Mouse (Mus musculus) embryonic facial prominence, embryonic 11.5 days (tissue): ENCODE data around the gene Arhgap19. TPM values are rescaled to one million over a fixed set of nuclear protein-coding genes. Genes with fewer than 3 reads are reported as not detected.

Experiments used
- ATAC-seq: fragments of 200-750 bp; cut with Nextera tagmentation; replicated peaks from 2 replicates; pipeline ENCODE4 v1.8.0; 2017; ENCODE audit warnings: low read depth; ENCODE audit not compliant: insufficient number of reproducible peaks, low FRiP score, low TSS enrichment
- DNase-seq: peaks from one replicate; pipeline ENCODE4 v3.0.0-alpha.2; 2015; ENCODE audit warnings: low spot score
- H3K27ac ChIP-seq: fragments of 300-500 bp; sonication (generic); replicated peaks from 2 replicates; pipeline ENCODE4 v1.5.1; 2014; ENCODE audit warnings: mild to moderate bottlenecking, low read depth, low read length, control low read depth
- H3K27me3 ChIP-seq: fragments of 300-500 bp; sonication (generic); 2 replicates; pipeline ENCODE4 v1.6.1; 2014; ENCODE audit warnings: mild to moderate bottlenecking, low read length, moderate library complexity, mixed read lengths; ENCODE audit not compliant: control insufficient read depth, insufficient read depth
- H3K36me3 ChIP-seq: fragments of 300-500 bp; sonication (generic); replicated peaks from 2 replicates; pipeline ENCODE4 v1.6.1; 2014; ENCODE audit warnings: low read depth, mild to moderate bottlenecking, low read length, moderate library complexity, mixed read lengths; ENCODE audit not compliant: control insufficient read depth, insufficient read depth
- H3K4me1 ChIP-seq: fragments of 300-500 bp; sonication (generic); 2 replicates; pipeline ENCODE4 v1.6.1; 2014; ENCODE audit warnings: low read length, mixed read lengths; ENCODE audit not compliant: control insufficient read depth, insufficient read depth
- H3K4me2 ChIP-seq: fragments of 300-500 bp; sonication (generic); 2 replicates; pipeline ENCODE4 v1.6.1; 2014; ENCODE audit warnings: low read depth, mild to moderate bottlenecking, control low read depth, low read length, moderate library complexity
- H3K4me3 ChIP-seq: fragments of 300-500 bp; sonication (generic); 2 replicates; pipeline ENCODE4 v1.5.1; 2014; ENCODE audit warnings: low read depth, low read length, control low read depth
- H3K9ac ChIP-seq: fragments of 300-500 bp; sonication (generic); replicated peaks from 2 replicates; pipeline ENCODE4 v1.6.1; 2014; ENCODE audit warnings: mild to moderate bottlenecking, control low read depth, low read length
- H3K9me3 ChIP-seq: fragments of 300-500 bp; sonication (generic); replicated peaks from 2 replicates; pipeline ENCODE4 v1.6.1; 2016; ENCODE audit warnings: mild to moderate bottlenecking, low read length, inconsistent platforms, mixed read lengths; ENCODE audit not compliant: control insufficient read depth
- whole genome bisulfite sequencing: fragments of 180-500 bp; shearing (Covaris S2); extraction: QIAGEN DNeasy Blood & Tissue Kit; methylation state at CpG from one replicate; pipeline ENCODE4 v1.1.7; 2014; 5-methylcytosine and 5-hydroxymethylcytosine counted together
- polyA plus RNA-seq: library from polyadenylated mRNA; unstranded; fragments of >200 nt; fragmentation: Nextera tagmentation; extraction: Ambion mirVana; gene quantifications from 2 replicates; pipeline ENCODE4 v1.2.1, GENCODE M21; 2014

Arhgap19 gene
- polyA plus RNA-seq, 1 experiment from 2014 or later, result 48.1 TPM

DNA sequence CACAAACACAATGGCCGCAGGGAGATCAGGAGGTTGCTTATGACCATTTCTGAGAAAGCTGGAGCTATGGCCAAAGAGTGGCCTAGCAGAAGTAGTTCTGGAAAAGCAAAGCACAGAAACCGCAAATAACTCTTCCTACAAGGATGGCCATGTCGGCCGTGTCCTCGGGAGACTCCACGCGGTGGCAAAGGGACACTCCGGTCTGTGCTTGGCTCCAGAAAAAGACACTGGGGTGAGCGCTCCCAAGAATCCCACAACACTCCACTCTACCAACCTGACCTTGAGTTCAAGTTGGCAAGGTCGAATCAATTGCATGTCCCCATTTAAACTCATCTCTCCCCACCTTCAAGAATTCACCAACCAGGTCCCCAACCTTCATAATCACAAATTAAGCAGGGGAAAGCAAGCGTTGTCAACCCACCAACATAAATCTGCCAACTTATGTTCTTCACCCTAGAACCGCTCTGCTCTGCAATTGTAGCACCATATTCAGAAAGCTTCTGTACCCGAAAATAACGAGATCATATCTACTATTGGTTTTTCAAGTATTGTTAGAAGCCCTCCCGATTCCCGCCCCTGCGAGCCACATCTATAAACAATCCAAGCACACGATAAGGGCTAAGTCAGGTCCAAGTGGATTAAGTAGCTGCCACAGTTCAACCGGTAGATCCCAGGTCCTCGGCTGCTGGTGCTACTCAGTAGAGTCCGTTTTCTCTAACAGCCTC lies 44.7 kb upstream of the Arhgap19 start:
- peak overlapping the region; percentile 64 for H3K9ac ChIP-seq
- H3K27ac ChIP-seq, result no peak overlapping the region
- ATAC-seq (no peak), DNase-seq (peak; percentile 47)
- H3K27me3 ChIP-seq, result no peaks in the 10 kb centered on the region
- H3K36me3 ChIP-seq, result no peaks in the 10 kb centered on the region
- H3K4me1 ChIP-seq, result no peaks in the 10 kb centered on the region
- WGBS, result 17% methylated on average over 21 of the region's 21 CpGs
- no peaks in the 10 kb centered on the region for H3K9me3 ChIP-seq
- H3K4me3 ChIP-seq, result peak overlapping the region; percentile 58
- H3K4me2 ChIP-seq, result peak overlapping the region; percentile 84

DNA sequence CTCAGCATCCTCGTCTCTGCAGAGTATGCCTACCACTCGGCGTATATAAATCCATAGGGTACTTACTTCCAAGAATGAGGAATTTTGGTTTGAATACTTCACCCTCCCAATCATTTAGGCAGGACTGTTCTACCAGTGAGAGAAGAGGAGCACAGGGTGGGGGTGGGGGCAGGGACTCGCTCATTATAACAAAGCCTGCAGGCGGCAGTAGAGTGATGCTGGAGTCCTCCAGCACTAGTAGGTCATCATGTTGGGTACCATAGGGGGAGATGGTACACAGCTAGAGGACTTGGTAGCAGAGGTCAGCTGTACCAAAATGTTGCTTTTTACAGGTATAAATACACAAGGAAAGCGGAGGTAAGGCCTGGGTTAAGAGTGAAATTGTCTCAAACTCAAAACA lies 42.5 kb upstream of the Arhgap19 start:
- H3K4me2 ChIP-seq, result no peak overlapping the region
- no peaks in the 10 kb centered on the region for H3K36me3 ChIP-seq
- H3K27me3 ChIP-seq, result no peaks in the 10 kb centered on the region
- WGBS, result 87% methylated on average over 6 of the region's 6 CpGs
- no peak overlapping the region for H3K27ac ChIP-seq
- H3K9ac ChIP-seq, result no peak overlapping the region
- H3K9me3 ChIP-seq, result no peaks in the 10 kb centered on the region
- H3K4me1 ChIP-seq, result no peaks in the 10 kb centered on the region
- no peak overlapping the region for H3K4me3 ChIP-seq
- DNase-seq (no peak), ATAC-seq (no peak)

DNA sequence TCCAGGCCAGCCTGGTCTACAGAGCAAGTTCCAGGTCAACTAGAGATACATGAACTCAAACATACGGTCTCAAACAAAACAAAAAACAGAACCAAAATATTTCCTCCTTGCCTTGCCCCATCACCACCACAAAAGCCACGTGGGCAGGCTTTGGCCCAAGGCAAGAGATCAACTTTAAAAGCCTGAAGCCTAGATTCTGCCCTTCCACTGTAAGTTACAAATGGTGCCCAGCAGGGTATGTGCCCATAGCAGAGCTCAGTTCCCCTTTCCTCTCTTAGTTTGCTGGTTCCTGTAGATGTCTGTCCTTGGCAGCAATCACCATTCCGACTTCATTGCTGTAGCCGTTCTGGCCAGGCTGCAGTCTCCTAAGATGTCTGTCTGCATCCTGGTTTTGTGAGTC lies 40.9 kb upstream of the Arhgap19 start:
- Histone ChIP-seq H3K4me2 (no peak overlapping the region), H3K27me3 (no peaks in the 10 kb centered on the region), H3K27ac (no peak overlapping the region), H3K9ac (no peak overlapping the region), H3K36me3 (no peaks in the 10 kb centered on the region), H3K4me3 (no peak overlapping the region), H3K9me3 (no peaks in the 10 kb centered on the region), H3K4me1 (no peaks in the 10 kb centered on the region)
- no peak for DNase-seq
- no peak for ATAC-seq
- WGBS, result 85% methylated on average over 4 of the region's 4 CpGs

DNA sequence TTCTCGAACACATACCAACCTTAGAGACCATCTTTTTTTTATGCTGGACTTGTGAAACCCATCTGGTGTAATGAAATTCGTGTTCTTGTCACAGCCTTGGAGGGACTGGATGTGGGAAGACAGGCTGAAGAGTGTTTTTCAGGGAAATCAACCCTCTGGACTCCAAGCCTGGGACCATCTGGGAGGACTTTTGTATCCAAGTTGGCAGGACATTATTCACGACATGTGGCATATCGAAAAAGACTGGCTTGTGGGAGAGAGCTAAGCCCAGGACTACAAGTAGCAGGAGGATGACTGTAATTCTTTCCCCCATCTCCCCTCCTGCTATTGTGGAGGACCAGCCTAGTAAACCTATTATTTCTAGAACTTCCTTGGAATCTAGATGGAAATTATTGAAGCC lies 40.3 kb upstream of the Arhgap19 start:
- Histone ChIP-seq H3K4me1 (no peaks in the 10 kb centered on the region), H3K27me3 (no peaks in the 10 kb centered on the region), H3K27ac (no peak overlapping the region), H3K4me3 (no peak overlapping the region), H3K4me2 (no peak overlapping the region), H3K9me3 (no peaks in the 10 kb centered on the region), H3K36me3 (no peaks in the 10 kb centered on the region), H3K9ac (no peak overlapping the region)
- DNase-seq (no peak), ATAC-seq (no peak)
- WGBS, result 85% methylated on average over 4 of the region's 4 CpGs

DNA sequence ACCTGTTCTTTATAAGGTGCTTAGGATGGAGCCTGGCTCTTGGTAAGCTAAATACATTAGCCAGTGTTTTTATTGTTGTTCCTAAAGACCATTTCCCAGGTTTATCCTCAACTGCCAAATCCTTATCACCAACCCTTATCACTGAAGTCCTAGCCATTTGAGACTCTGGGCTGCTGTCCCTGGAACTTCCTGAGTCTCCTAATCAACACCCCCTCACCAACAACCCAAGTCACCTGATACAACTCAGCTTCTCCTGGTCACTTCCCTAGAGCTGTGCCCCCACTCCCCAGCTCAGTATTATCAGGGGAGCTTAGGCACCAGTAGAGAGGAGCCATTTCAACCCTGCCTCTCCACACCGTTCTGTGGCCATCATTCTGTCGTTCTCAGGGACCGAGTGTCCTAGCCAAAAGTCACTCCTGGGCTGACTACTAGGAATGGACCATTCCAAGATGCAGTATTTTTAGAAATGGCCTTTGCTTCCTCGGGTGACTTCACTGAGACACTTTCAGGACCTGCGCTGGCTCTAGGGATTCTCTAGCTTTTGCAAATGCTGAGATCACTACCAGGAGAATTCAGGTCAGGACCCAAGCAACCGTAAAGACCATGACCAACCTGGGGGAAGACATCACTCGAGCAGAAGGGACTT lies 39.4 kb upstream of the Arhgap19 start:
- Histone ChIP-seq H3K4me3 (no peak overlapping the region), H3K36me3 (no peaks in the 10 kb centered on the region), H3K9me3 (no peaks in the 10 kb centered on the region), H3K27me3 (no peaks in the 10 kb centered on the region), H3K4me2 (no peak overlapping the region), H3K9ac (no peak overlapping the region), H3K4me1 (no peaks in the 10 kb centered on the region), H3K27ac (no peak overlapping the region)
- DNase-seq (no peak), ATAC-seq (no peak)
- WGBS, result 82% methylated on average over 7 of the region's 7 CpGs

DNA sequence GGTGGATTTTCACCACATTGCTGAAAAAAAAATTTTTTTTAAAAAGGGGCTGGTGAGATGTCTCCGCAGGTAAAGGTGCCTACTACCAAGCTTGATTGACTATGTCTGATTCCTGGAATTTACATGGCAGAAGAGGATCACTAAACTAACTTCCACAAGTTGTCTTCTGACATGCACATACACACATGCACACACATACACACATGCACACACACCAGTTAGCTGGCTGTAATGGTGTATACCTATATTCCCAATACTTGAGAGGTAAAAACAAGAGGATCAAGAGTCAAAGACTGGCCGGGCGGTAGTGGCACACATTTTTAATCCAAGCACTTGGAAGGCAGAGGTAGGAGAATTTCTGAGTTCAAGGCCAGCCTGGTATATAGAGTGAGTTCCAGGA lies 37.8 kb upstream of the Arhgap19 start:
- ATAC-seq, result no peak
- Histone ChIP-seq H3K36me3 (no peaks in the 10 kb centered on the region), H3K9ac (no peak overlapping the region), H3K9me3 (no peaks in the 10 kb centered on the region), H3K27ac (no peak overlapping the region), H3K4me3 (no peak overlapping the region), H3K4me2 (no peak overlapping the region), H3K4me1 (no peaks in the 10 kb centered on the region), H3K27me3 (no peaks in the 10 kb centered on the region)
- WGBS, result 96% methylated on average over 3 of the region's 3 CpGs
- no peak for DNase-seq

DNA sequence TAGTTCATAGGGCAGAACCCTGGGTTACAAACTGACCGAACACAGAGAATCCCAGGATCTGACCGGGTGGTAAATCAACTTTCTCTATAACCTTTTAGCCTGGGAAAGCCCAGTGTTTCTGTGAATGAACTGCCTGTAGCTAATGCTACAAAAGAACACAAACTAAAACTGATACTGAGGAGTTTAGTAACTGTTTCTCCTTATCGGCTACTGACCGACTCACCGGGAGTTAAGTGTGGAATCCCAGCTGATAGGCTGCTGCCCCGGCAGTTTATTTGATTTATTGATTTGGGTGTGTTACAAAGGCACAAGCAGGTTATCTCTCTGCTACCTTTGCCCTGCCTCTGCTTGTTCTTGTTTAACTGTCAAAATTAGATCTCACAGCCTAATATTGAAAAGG lies 37.0 kb upstream of the Arhgap19 start:
- Histone ChIP-seq H3K9me3 (no peaks in the 10 kb centered on the region), H3K36me3 (no peaks in the 10 kb centered on the region), H3K4me2 (no peak overlapping the region), H3K27me3 (no peaks in the 10 kb centered on the region), H3K9ac (no peak overlapping the region), H3K27ac (no peak overlapping the region), H3K4me3 (no peak overlapping the region), H3K4me1 (no peaks in the 10 kb centered on the region)
- ATAC-seq, result no peak
- WGBS, result 77% methylated on average over 6 of the region's 6 CpGs
- DNase-seq, result no peak

DNA sequence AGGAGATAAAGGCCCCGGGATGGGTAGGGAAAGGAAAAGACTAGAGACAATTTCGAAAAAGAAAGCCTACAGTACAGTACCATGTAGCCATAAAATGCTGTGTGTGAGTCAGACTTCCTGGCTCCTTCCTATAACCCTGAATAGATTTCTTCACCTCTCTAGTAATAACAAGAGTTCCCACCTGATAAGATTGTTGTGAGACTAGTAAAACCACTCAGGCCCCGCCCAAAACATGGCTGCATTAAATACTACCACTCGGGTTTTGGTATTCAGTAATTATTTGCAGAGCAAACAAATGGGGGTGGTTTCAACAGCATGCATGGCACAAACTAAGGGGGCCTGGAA lies 36.0 kb upstream of the Arhgap19 start:
- Histone ChIP-seq H3K4me3 (no peak overlapping the region), H3K4me2 (no peak overlapping the region), H3K9me3 (no peaks in the 10 kb centered on the region), H3K36me3 (no peaks in the 10 kb centered on the region), H3K27me3 (0 out of 2 replicates have a peak, but pooled peaks cover under 1% of the 10 kb centered on the region), H3K4me1 (no peaks in the 10 kb centered on the region), H3K27ac (no peak overlapping the region), H3K9ac (no peak overlapping the region)
- ATAC-seq, result no peak
- DNase-seq, result no peak
- 71% methylated on average over 4 of the region's 4 CpGs for WGBS
